Mouse (Mus musculus) embryonic facial prominence, embryonic 14.5 days (tissue): ENCODE data around the gene Apom. TPM values are rescaled to one million over a fixed set of nuclear protein-coding genes. Genes with fewer than 3 reads are reported as not detected.

Source experiments
- ATAC-seq: fragments of 200-750 bp; cut with Nextera tagmentation; 2 replicates; pipeline ENCODE4 v1.8.0; 2017; ENCODE audit warnings: low read depth, moderate number of reproducible peaks, moderate TSS enrichment
- DNase-seq: peaks from one replicate; pipeline ENCODE4 v3.0.0-alpha.2; 2015; ENCODE audit warnings: low spot score
- H3K27ac ChIP-seq: fragments of 300-500 bp; sonication (generic); replicated peaks from 2 replicates; pipeline ENCODE4 v1.5.1; 2014; ENCODE audit warnings: low read depth, mild to moderate bottlenecking, low read length, moderate library complexity
- H3K27me3 ChIP-seq: fragments of 300-500 bp; sonication (generic); replicated peaks from 2 replicates; pipeline ENCODE4 v1.6.1; 2014; ENCODE audit warnings: low read length; ENCODE audit not compliant: control insufficient read depth, insufficient read depth
- H3K36me3 ChIP-seq: fragments of 300-500 bp; sonication (generic); 2 replicates; pipeline ENCODE4 v1.6.1; 2014; ENCODE audit warnings: low read length, mixed read lengths; ENCODE audit not compliant: control insufficient read depth, insufficient read depth
- H3K4me1 ChIP-seq: fragments of 300-500 bp; sonication (generic); 2 replicates; pipeline ENCODE4 v1.6.1; 2014; ENCODE audit warnings: antibody characterized with exemption, low read length; ENCODE audit not compliant: control insufficient read depth, insufficient read depth
- H3K4me2 ChIP-seq: fragments of 300-500 bp; sonication (generic); 2 replicates; pipeline ENCODE4 v1.6.1; 2014; ENCODE audit warnings: low read depth, mild to moderate bottlenecking, low read length, moderate library complexity, mixed read lengths
- H3K4me3 ChIP-seq: fragments of 300-500 bp; sonication (generic); 2 replicates; pipeline ENCODE4 v1.5.1; 2014; ENCODE audit warnings: low read depth, mild to moderate bottlenecking, low read length
- H3K9ac ChIP-seq: fragments of 300-500 bp; sonication (generic); 2 replicates; pipeline ENCODE4 v1.6.1; 2014; ENCODE audit warnings: low read depth, mild to moderate bottlenecking, low read length, moderate library complexity, mixed read lengths
- H3K9me3 ChIP-seq: fragments of 300-500 bp; sonication (generic); 2 replicates; pipeline ENCODE4 v1.6.1; 2016; ENCODE audit warnings: low read length; ENCODE audit not compliant: control insufficient read depth
- WGBS: fragments of 180-500 bp; shearing (Covaris S2); extraction: QIAGEN DNeasy Blood & Tissue Kit; methylation state at CpG from one replicate; pipeline ENCODE4 v1.1.7; 2014; 5-methylcytosine and 5-hydroxymethylcytosine counted together
- polyA plus RNA-seq: library from polyadenylated mRNA; unstranded; fragments of >200 nt; fragmentation: Nextera tagmentation; extraction: Ambion mirVana; gene quantifications from 2 replicates; pipeline ENCODE4 v1.2.1, GENCODE M21; 2014

Gene Apom
- polyA plus RNA-seq, 1 experiment from 2014 or later = not detected

- Histone ChIP-seq H3K9ac (no peak overlapping the region), H3K27me3 (no peaks in the 10 kb centered on the region), H3K4me1 (peaks cover 13% of the 10 kb centered on the region), H3K4me2 (no peak overlapping the region), H3K9me3 (no peaks in the 10 kb centered on the region), H3K36me3 (peaks cover 78% of the 10 kb centered on the region), H3K4me3 (no peak overlapping the region), H3K27ac (no peak overlapping the region)
- ATAC-seq (no peak), DNase-seq (no peak)
- 83% methylated on average over 13 of the region's 16 CpGs for WGBS
Measured at GRCm38 (mm10) chr17:35140490-35140996, 8.7 kb upstream of the Apom start.

- H3K4me1 ChIP-seq = peaks cover 13% of the 10 kb centered on the region
- H3K9me3 ChIP-seq = no peaks in the 10 kb centered on the region
- DNase-seq (no peak), ATAC-seq (no peak)
- no peak overlapping the region for H3K4me2 ChIP-seq
- no peaks in the 10 kb centered on the region for H3K27me3 ChIP-seq
- no peak overlapping the region for H3K4me3 ChIP-seq
- 91% methylated on average over 3 of the region's 3 CpGs for WGBS
- H3K36me3 ChIP-seq = peaks cover 66% of the 10 kb centered on the region
- no peak overlapping the region for H3K27ac ChIP-seq
- no peak overlapping the region for H3K9ac ChIP-seq
Measured at GRCm38 (mm10) chr17:35139269-35139668, 7.4 kb upstream of the Apom start.

- peak overlapping the region; percentile 92 for H3K4me2 ChIP-seq
- H3K4me3 ChIP-seq = peak overlapping the region; percentile 55
- peak overlapping the region; percentile 86 for H3K9ac ChIP-seq
- DNase-seq (no peak), ATAC-seq (peak; percentile 62)
- peaks cover 13% of the 10 kb centered on the region for H3K4me1 ChIP-seq
- peak overlapping the region; percentile 95 for H3K27ac ChIP-seq
- 1% methylated on average over 41 of the region's 43 CpGs for WGBS
- H3K9me3 ChIP-seq = no peaks in the 10 kb centered on the region
- H3K36me3 ChIP-seq = peaks cover 31% of the 10 kb centered on the region
- H3K27me3 ChIP-seq = no peaks in the 10 kb centered on the region
Measured at GRCm38 (mm10) chr17:35135591-35136320, 3.9 kb upstream of the Apom start.

- Histone ChIP-seq H3K4me3 (peak within 1 kb of the TSS; percentile 55), H3K27ac (peak within 1 kb of the TSS; percentile 95), H3K9ac (peak within 1 kb of the TSS; percentile 86), H3K4me2 (peak within 1 kb of the TSS; percentile 92), H3K27me3 (no peaks in the 10 kb centered on the region), H3K4me1 (peaks cover 13% of the 10 kb centered on the region), H3K9me3 (no peaks in the 10 kb centered on the region), H3K36me3 (peaks cover 25% of the 10 kb centered on the region)
- DNase-seq (peak; percentile 97), ATAC-seq (peak; percentile 94)
- under 1% methylated on average over 64 of the region's 66 CpGs for WGBS
Measured at GRCm38 (mm10) chr17:35134801-35135590, 3.1 kb upstream of the Apom start, which contains the start of gene Bag6. Gene Bag6 (plus strand): TSS chr17:35135178.

GRCm38 (mm10) chr17:35133517-35133916, 1.7 kb upstream of the Apom start:
- H3K27me3 ChIP-seq = no peaks in the 10 kb centered on the region
- H3K4me3 ChIP-seq = no peak overlapping the region
- peaks cover 13% of the 10 kb centered on the region for H3K4me1 ChIP-seq
- 95% methylated on average over 7 of the region's 7 CpGs for WGBS
- H3K27ac ChIP-seq = no peak overlapping the region
- H3K4me2 ChIP-seq = no peak overlapping the region
- ATAC-seq = no peak
- peaks cover 25% of the 10 kb centered on the region for H3K36me3 ChIP-seq
- H3K9ac ChIP-seq = no peak overlapping the region
- H3K9me3 ChIP-seq = no peaks in the 10 kb centered on the region
- DNase-seq = no peak

- 72% methylated on average over 3 of the region's 3 CpGs for WGBS
- ATAC-seq (no peak), DNase-seq (no peak)
- Histone ChIP-seq H3K27ac (no peak overlapping the region), H3K9me3 (no peaks in the 10 kb centered on the region), H3K4me2 (no peak overlapping the region), H3K4me3 (no peak overlapping the region), H3K9ac (no peak overlapping the region), H3K27me3 (no peaks in the 10 kb centered on the region), H3K4me1 (peaks cover 10% of the 10 kb centered on the region), H3K36me3 (0 out of 2 replicates have a peak, but pooled peaks cover 22% of the 10 kb centered on the region)
Measured at GRCm38 (mm10) chr17:35132174-35132560, 317 bp upstream of the Apom start.

- Histone ChIP-seq H3K9ac (no peak overlapping the region), H3K4me3 (no peak overlapping the region), H3K36me3 (0 out of 2 replicates have a peak, but pooled peaks cover 22% of the 10 kb centered on the region), H3K27me3 (no peaks in the 10 kb centered on the region), H3K4me2 (no peak overlapping the region), H3K9me3 (no peaks in the 10 kb centered on the region), H3K4me1 (peaks cover 7% of the 10 kb centered on the region), H3K27ac (no peak overlapping the region)
- WGBS = 90% methylated on average over 8 of the region's 8 CpGs
- ATAC-seq (no peak), DNase-seq (no peak)
Measured at GRCm38 (mm10) chr17:35131038-35131437, 812 bp downstream of the Apom start.

GRCm38 (mm10) chr17:35128996-35129395, 2.9 kb downstream of the Apom start:
- DNase-seq (no peak), ATAC-seq (no peak)
- peaks cover 24% of the 10 kb centered on the region; the same call in 1 of the 2 replicates for H3K36me3 ChIP-seq
- H3K9me3 ChIP-seq = no peaks in the 10 kb centered on the region
- H3K27ac ChIP-seq = no peak overlapping the region
- H3K9ac ChIP-seq = no peak overlapping the region
- H3K27me3 ChIP-seq = no peaks in the 10 kb centered on the region
- peaks cover 13% of the 10 kb centered on the region for H3K4me1 ChIP-seq
- WGBS = 76% methylated on average over 11 of the region's 11 CpGs
- no peak overlapping the region for H3K4me3 ChIP-seq
- H3K4me2 ChIP-seq = no peak overlapping the region
